ENCODE assay signal across 8 mouse cellular contexts in genomic region chr5:21185764-21186685, GRCm38 (mm10). TPM values are rescaled to one million over a fixed set of nuclear protein-coding genes. Genes with fewer than 3 reads are reported as not detected.
DNase-seq lines count a peak whose midpoint lies in the region; ATAC-seq and TF ChIP-seq lines count a peak whose summit lies in the region.

Gsap (plus strand) TSS chr5:21186255.

- WGBS in hindbrain, embryonic 16.5 days: 3% methylated on average over 43 of the region's 43 CpGs

- no peaks in the 10 kb centered on the region for H3K9me3 ChIP-seq in hindbrain, embryonic 16.5 days (ENCODE audit: control insufficient read depth, low read length)

- H3K4me2 ChIP-seq in hindbrain, embryonic 16.5 days (ENCODE audit: low read length): peak within 1 kb of the TSS; percentile 79

- peak within 1 kb of the TSS; percentile 67 for H3K9ac ChIP-seq in hindbrain, embryonic 16.5 days (ENCODE audit: low read depth, low read length)

- no peaks in the 10 kb centered on the region for H3K27me3 ChIP-seq in hindbrain, embryonic 16.5 days (replicated peaks; ENCODE audit: control insufficient read depth, insufficient read depth, low read length)

- H3K4me3 ChIP-seq in gastrocnemius, adult 2 months: peak within 1 kb of the TSS; percentile 87
- H3K4me3 ChIP-seq in hindbrain, embryonic 16.5 days (ENCODE audit: low read length): peak within 1 kb of the TSS; percentile 60

- peak; percentile 93 for ATAC-seq in hindbrain, embryonic 16.5 days
- peak; percentile 98 for ATAC-seq in megakaryocyte-erythroid progenitor cell, adult 5-6 weeks (replicated peaks; ENCODE audit: low FRiP score, low TSS enrichment, poor library complexity, severe bottlenecking)

- TF ChIP-seq CTCF in gastrocnemius, adult 2 months (IDR thresholded peaks at IDR 0.05): no peak

- H3K36me3 ChIP-seq in hindbrain, embryonic 16.5 days (ENCODE audit: control insufficient read depth, insufficient read depth, low read length): no peaks in the 10 kb centered on the region

- H3K27ac ChIP-seq in gastrocnemius, adult 2 months: peak within 1 kb of the TSS; percentile 78
- H3K27ac ChIP-seq in hindbrain, embryonic 16.5 days (ENCODE audit: low read depth, low read length): peak within 1 kb of the TSS; percentile 40; the same call in 1 of the 2 replicates

- DNase-seq in ZHBTc4 (ENCODE audit: low read depth, low spot score): peak; percentile 58
- DNase-seq in cerebellum, postnatal 25 days: peak; percentile 59 to 64
- peak; percentile 82 for DNase-seq in gastrocnemius, adult 2 months
- peak; percentile 10 to 37 for DNase-seq in left cerebral cortex, postnatal 14 days (ENCODE audit: low spot score in 2 of 2)
- peak; percentile 63 to 73 for DNase-seq in right cerebral cortex, postnatal 10 days (ENCODE audit: low spot score in 2 of 2)
- peak; percentile 46 to 73 for DNase-seq in urinary bladder, postnatal 36 days (ENCODE audit: low spot score in 2 of 2)

- intact Hi-C loops in gastrocnemius, adult 2 months (cut with DNase I): no loop called here
- intact Hi-C loops in left cerebral cortex, postnatal 14 days (cut with DNase I): no loop called here

- peaks cover 5% of the 10 kb centered on the region; the same call in 1 of the 2 replicates for H3K4me1 ChIP-seq in hindbrain, embryonic 16.5 days (ENCODE audit: control insufficient read depth, insufficient read depth, low read depth, low read length)

RNA-seq across cellular contexts. Expression of gene Gsap, which starts in this region (rescaled TPM):
- total RNA-seq in gastrocnemius, adult 2 months (2021): 1 to 10 TPM in 1 of 2 experiments, under 1 TPM in 1; 0.94 to 1.1 TPM
- polyA plus RNA-seq in hindbrain, embryonic 16.5 days (2015; fragmentation: Nextera tagmentation; extraction: Ambion mirVana): 14.6 TPM in 2 replicates
- 1 to 10 TPM; 3.5 to 4.7 TPM for total RNA-seq in left cerebral cortex, postnatal 14 days (2021)
- 1.5 and 2.6 TPM in 2 replicates for total RNA-seq in megakaryocyte-erythroid progenitor cell, adult 5-6 weeks (2014; fragmentation: Nextera tagmentation)
- total RNA-seq in megakaryocyte-erythroid progenitor cell, adult 5-6 weeks (2017): 1.1 and 1.3 TPM in 2 replicates

Comparison
In these comparisons a context has a peak if more than half of its experiments do, and no peak if none do; other contexts are left out.
1. Peak in every context shown above with its lines: DNase-seq, ATAC-seq, H3K4me3 ChIP-seq and H3K27ac ChIP-seq.
2. DNase-seq: peak in every context shown above with its lines; median percentile 82 in gastrocnemius, adult 2 months; 68 in right cerebral cortex, postnatal 10 days; 62 in cerebellum, postnatal 25 days; 60 in urinary bladder, postnatal 36 days; 58 in ZHBTc4; 24 in left cerebral cortex, postnatal 14 days.